ENCODE assay signal across 12 mouse cellular contexts in the genomic region with DNA sequence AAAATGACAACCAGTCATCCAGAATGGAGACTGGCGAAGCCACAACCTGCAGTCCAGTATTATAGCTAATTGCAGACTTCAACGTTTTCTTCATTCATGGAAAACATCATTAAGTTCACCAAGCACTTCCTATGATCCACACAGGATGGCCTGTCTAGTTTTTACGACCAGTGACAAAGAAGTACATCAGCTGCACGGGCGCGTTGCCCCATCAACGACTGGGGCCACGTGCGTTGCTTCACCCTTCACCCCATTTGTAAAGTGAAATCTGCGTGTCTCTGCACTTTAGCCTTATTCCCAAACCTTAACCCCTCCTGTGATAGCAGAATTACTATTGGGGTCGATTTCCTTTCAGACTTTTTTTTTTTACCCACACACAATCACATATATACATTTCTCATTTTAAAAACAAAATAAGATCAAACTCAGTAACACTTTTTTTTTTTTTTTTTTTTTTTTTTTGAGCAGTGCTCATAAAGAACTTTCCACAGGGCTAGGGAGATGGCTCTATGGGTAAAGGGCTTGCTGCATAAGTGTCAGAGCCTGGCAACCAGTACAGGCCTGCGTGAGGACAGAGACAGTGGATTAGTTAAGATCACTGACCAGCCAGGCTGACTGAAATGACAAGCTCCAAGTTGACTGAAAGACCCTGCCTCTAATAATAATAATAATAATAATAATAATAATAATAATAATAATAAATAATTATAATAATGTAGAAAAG.
"Had no signal": no experiment of that assay in that cellular context is flagged by ENCODE, and none has a peak within 500 bp of the region (broad histone marks: within the 10 kb centered on the region; RNA-seq: fewer than 3 reads in every experiment).

No protein-coding gene starts in this region.

- H3K4me2 ChIP-seq: kidney, embryonic 15.5 days; limb, embryonic 12.5 days; liver, embryonic 11.5 days; neural tube, embryonic 15.5 days had no signal

- H3K27me3 ChIP-seq: kidney, embryonic 15.5 days; limb, embryonic 12.5 days; neural tube, embryonic 15.5 days had no signal

- DNase-seq: kidney, adult 2 months; kidney, postnatal 14 days; midbrain, embryonic 14.5 days; thymus, postnatal 25 days had no signal

- H3K27ac ChIP-seq: kidney, embryonic 15.5 days; limb, embryonic 12.5 days; midbrain, embryonic 10.5 days; neural tube, embryonic 15.5 days; stomach, postnatal 0 days had no signal

- H3K9ac ChIP-seq: kidney, embryonic 15.5 days; limb, embryonic 12.5 days; neural tube, embryonic 15.5 days had no signal

- ATAC-seq: intestine, embryonic 16.5 days had no signal

- H3K4me1 ChIP-seq: midbrain, embryonic 10.5 days; neural tube, embryonic 15.5 days had no signal

- H3K36me3 ChIP-seq: kidney, embryonic 15.5 days; limb, embryonic 12.5 days; midbrain, embryonic 10.5 days; neural tube, embryonic 15.5 days had no signal

- H3K9me3 ChIP-seq: kidney, embryonic 15.5 days; limb, embryonic 12.5 days; midbrain, embryonic 10.5 days; neural tube, embryonic 15.5 days had no signal

- H3K4me3 ChIP-seq: kidney, embryonic 15.5 days; limb, embryonic 12.5 days; midbrain, embryonic 10.5 days; myocyte; neural tube, embryonic 15.5 days had no signal
